Mouse (Mus musculus): ENCODE data around the gene Coro1b. TPM values are rescaled to one million over a fixed set of nuclear protein-coding genes. Genes with fewer than 3 reads are reported as not detected.

Coro1b gene
- total and polyA plus RNA-seq, 3 experiments: 179 to 265 (median 194) TPM

GRCm38 (mm10) chr19:4170723-4171392, 22.4 kb downstream of the Coro1b start:
- no peak overlapping the region for H3K9ac ChIP-seq (ENCODE audit: insufficient read depth, low read depth)
- TF ChIP-seq JUND (conservative IDR thresholded peaks at IDR 0.05; ENCODE audit: low read depth, low read length) (no peak), TBP (conservative IDR thresholded peaks at IDR 0.05; ENCODE audit: low read depth, low read length) (no peak), MEF2A (IDR thresholded peaks at IDR 0.05; ENCODE audit: borderline replicate concordance, low read depth, low read length) (no peak), MAZ (IDR thresholded peaks at IDR 0.05; ENCODE audit: low read depth, low read length) (no peak)
- no peaks in the 10 kb centered on the region for H3K27me3 ChIP-seq (replicated peaks)
- no peak overlapping the region for H3K27ac ChIP-seq (ENCODE audit: insufficient read depth, low read depth)
- peaks cover 0 to 36% of the 10 kb centered on the region in 2 experiments for H3K36me3 ChIP-seq (replicated peaks in 1 of 2; ENCODE audit: control insufficient read depth in 1 of 2, insufficient read depth in 1 of 2, low read length in 1 of 2)
- H3K9me3 ChIP-seq (replicated peaks; ENCODE audit: low read length): peaks cover 2% of the 10 kb centered on the region
- H3K4me1 ChIP-seq (ENCODE audit: control insufficient read depth in 1 of 2, insufficient read depth in 2 of 2): peaks cover 11 to 45% of the 10 kb centered on the region in 2 experiments
- in situ Hi-C loops (cut with MboI; ENCODE audit: low pct_ligation_motif_present, low pct_unique_long_range_greater_than_20kb, low sequenced_read_pairs): no loop called here
- H3K4me2 ChIP-seq (ENCODE audit: insufficient read depth, low read depth, poor library complexity, severe bottlenecking): no peak overlapping the region
- DNase-seq (ENCODE audit: extremely low read depth): no peak
- H3K79me2 ChIP-seq (replicated peaks; ENCODE audit: control insufficient read depth, extremely low read depth, insufficient read depth, poor library complexity, severe bottlenecking): no peaks in the 10 kb centered on the region
- no peak overlapping the region for H3K4me3 ChIP-seq (replicated peaks in 1 of 3; ENCODE audit: low read depth in 2 of 3, low read length in 2 of 3, poor library complexity in 1 of 3)
- dilution Hi-C loops (cut with MboI; ENCODE audit: extremely low pct_ligation_motif_present, extremely low pct_unique_long_range_greater_than_20kb, low sequenced_read_pairs): no loop called here

- dilution Hi-C loops (cut with MboI; ENCODE audit: extremely low pct_ligation_motif_present, extremely low pct_unique_long_range_greater_than_20kb, low sequenced_read_pairs) (no loop called here), in situ Hi-C loops (cut with MboI; ENCODE audit: low pct_ligation_motif_present, low pct_unique_long_range_greater_than_20kb, low sequenced_read_pairs) (no loop called here)
- Histone ChIP-seq H3K9ac (ENCODE audit: insufficient read depth, low read depth) (no peak overlapping the region), H3K79me2 (replicated peaks; ENCODE audit: control insufficient read depth, extremely low read depth, insufficient read depth, poor library complexity, severe bottlenecking) (no peaks in the 10 kb centered on the region), H3K9me3 (replicated peaks; ENCODE audit: low read length) (peaks cover 2% of the 10 kb centered on the region), H3K27ac (ENCODE audit: insufficient read depth, low read depth) (no peak overlapping the region), H3K36me3 (replicated peaks in 1 of 2; ENCODE audit: control insufficient read depth in 1 of 2, insufficient read depth in 1 of 2, low read length in 1 of 2) (peaks cover 0 to 34% of the 10 kb centered on the region in 2 experiments), H3K4me2 (ENCODE audit: insufficient read depth, low read depth, poor library complexity, severe bottlenecking) (no peak overlapping the region), H3K4me3 (replicated peaks in 1 of 3; ENCODE audit: low read depth in 2 of 3, low read length in 2 of 3, poor library complexity in 1 of 3) (no peak overlapping the region), H3K4me1 (ENCODE audit: control insufficient read depth in 1 of 2, insufficient read depth in 2 of 2) (peaks cover 11 to 45% of the 10 kb centered on the region in 2 experiments), H3K27me3 (replicated peaks) (no peaks in the 10 kb centered on the region)
- no peak for DNase-seq (ENCODE audit: extremely low read depth)
- TF ChIP-seq MYC (IDR thresholded peaks at IDR 0.05; ENCODE audit: low read depth, low read length) (no peak), TCF12 (IDR thresholded peaks at IDR 0.05; ENCODE audit: low read depth, low read length) (no peak), JUN (IDR thresholded peaks at IDR 0.05; ENCODE audit: insufficient read depth, low read depth, low read length) (no peak), ZKSCAN1 (IDR thresholded peaks at IDR 0.05; ENCODE audit: borderline replicate concordance, low read depth, low read length) (no peak), CHD2 (IDR thresholded peaks at IDR 0.05; ENCODE audit: low read length) (no peak), ZC3H11A (IDR thresholded peaks at IDR 0.05; ENCODE audit: low read depth, low read length) (no peak), PAX5 (IDR thresholded peaks at IDR 0.05; ENCODE audit: low read length) (no peak), RAD21 (IDR thresholded peaks at IDR 0.05; ENCODE audit: low read depth, low read length) (no peak), USF1 (IDR thresholded peaks at IDR 0.05; ENCODE audit: low read depth, low read length) (no peak), ETS1 (conservative IDR thresholded peaks at IDR 0.05; ENCODE audit: low read depth, low read length) (no peak), UBTF (IDR thresholded peaks at IDR 0.05; ENCODE audit: low read depth, low read length) (no peak), MEF2A (IDR thresholded peaks at IDR 0.05; ENCODE audit: borderline replicate concordance, low read depth, low read length) (no peak)
Observed at GRCm38 (mm10) chr19:4171393-4172290, 23.2 kb downstream of the Coro1b start.
